Mouse (Mus musculus): ENCODE measurements around the gene Stra6. TPM values are rescaled to one million over a fixed set of nuclear protein-coding genes. Genes with fewer than 3 reads are reported as not detected.
A peak's percentile ranks its signal among the peaks of the same experiment; 100 is the strongest.

Gene Stra6
- polyA plus RNA-seq, 1 experiment, result 2.8 TPM

DNA sequence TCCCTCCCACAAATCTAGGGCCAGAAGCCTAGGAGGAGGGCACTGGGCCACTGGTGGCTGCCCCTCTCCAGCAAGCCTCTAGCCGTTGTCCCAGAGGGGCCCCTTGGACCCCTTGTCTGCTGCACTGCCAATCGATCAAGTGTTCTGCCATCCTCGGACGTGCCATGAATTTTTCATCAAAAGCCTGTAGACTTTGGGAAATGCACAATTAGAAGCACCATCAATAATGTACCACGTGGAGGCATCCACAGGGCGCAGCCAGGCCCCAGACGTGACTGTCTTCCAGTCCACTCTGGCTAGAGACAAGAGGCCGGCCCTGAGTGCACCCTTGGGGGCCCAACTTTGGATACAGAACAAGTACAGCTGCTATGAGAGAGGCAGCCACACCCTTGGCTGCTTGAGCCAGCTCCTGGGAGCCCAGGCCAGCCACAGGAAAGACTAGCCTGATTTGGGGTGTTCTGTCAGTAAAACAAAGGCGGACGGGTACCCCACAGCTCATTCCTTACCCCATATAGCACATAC, 20.0 kb upstream of the Stra6 start:
- Histone ChIP-seq H3K27ac (ENCODE audit: insufficient read depth, low read length) (no peak overlapping the region), H3K27me3 (ENCODE audit: control insufficient read depth, insufficient read depth, low read length) (no peaks in the 10 kb centered on the region), H3K4me1 (ENCODE audit: control insufficient read depth, insufficient read depth, low read length) (no peaks in the 10 kb centered on the region), H3K4me3 (replicated peaks; ENCODE audit: insufficient read depth, low read depth, low read length) (no peak overlapping the region)
- WGBS, result 77% methylated on average over 10 of the region's 10 CpGs
- no peak for TF ChIP-seq POLR2A (IDR thresholded peaks at IDR 0.05; ENCODE audit: borderline replicate concordance, insufficient read depth, low read length)
- no peak for TF ChIP-seq CTCF (IDR thresholded peaks at IDR 0.05; ENCODE audit: borderline replicate concordance, insufficient read depth, low read depth, low read length)
- DNase-seq, result no peak

DNA sequence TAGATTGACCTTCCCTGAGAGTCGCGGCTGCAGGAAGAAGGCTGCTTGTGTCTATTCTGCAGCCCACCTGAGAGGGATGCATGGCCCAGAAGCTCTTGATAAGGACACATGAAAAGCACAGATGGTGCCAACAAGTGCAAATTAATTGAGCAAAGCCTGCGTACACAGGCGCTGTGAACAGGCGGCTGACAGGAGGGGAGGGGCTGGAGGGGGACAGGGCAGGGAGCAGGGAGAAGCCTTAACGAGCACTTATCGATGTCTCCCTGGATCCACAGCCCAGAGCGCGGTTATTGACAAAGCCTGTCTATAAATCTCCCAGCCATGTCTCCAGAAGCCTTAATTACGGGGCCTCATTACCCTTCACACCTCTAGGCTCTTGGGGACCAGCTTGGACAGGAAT, 18.8 kb upstream of the Stra6 start:
- no peak overlapping the region for H3K4me3 ChIP-seq (replicated peaks; ENCODE audit: insufficient read depth, low read depth, low read length)
- no peak for DNase-seq
- no peaks in the 10 kb centered on the region for H3K4me1 ChIP-seq (ENCODE audit: control insufficient read depth, insufficient read depth, low read length)
- H3K27ac ChIP-seq (ENCODE audit: insufficient read depth, low read length), result no peak overlapping the region
- H3K27me3 ChIP-seq (ENCODE audit: control insufficient read depth, insufficient read depth, low read length), result no peaks in the 10 kb centered on the region
- TF ChIP-seq POLR2A (IDR thresholded peaks at IDR 0.05; ENCODE audit: borderline replicate concordance, insufficient read depth, low read length) (no peak), CTCF (IDR thresholded peaks at IDR 0.05; ENCODE audit: borderline replicate concordance, insufficient read depth, low read depth, low read length) (no peak)
- 63% methylated on average over 10 of the region's 10 CpGs for WGBS

DNA sequence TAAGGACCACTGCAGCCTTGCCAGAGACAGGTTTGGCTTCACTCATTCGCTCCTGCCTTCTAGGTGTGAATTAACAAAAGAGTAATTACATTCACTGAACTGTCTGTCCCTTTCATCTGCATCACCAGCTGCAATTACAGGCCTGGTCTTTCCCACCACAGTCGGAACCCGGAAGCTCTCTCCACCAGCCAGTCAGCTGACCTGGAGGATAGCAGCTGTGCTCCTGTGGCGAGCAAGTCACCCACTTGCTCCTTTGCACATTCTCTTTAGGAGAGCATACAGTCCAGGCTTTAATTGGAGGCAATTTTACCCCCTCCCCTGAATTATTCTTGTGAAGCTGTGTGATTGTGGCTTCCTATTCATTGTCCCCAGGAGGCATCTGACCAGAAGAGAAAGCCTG, 17.9 kb upstream of the Stra6 start:
- 80% methylated on average over 4 of the region's 4 CpGs for WGBS

DNA sequence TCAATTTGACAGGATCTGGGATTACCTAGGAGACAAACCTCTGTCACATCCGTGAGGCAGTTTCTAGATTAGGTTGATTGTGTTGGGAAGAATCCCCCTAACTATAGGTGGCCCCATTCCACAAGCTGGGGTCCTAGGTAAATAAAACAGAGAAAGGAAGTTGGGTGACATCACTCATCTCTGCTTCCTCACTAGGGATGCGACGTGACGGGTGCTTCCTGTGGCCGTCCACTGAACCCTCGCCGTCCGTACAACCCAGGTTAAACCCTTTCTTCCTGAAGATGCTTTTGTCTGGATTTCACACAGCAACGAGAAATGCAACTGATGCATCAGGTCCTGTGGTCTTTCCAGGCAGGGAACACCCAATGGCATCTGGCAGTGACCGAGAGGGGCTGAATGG, 16.5 kb upstream of the Stra6 start:
- H3K4me1 ChIP-seq (ENCODE audit: control insufficient read depth, insufficient read depth, low read length), result no peaks in the 10 kb centered on the region
- TF ChIP-seq CTCF (IDR thresholded peaks at IDR 0.05; ENCODE audit: borderline replicate concordance, insufficient read depth, low read depth, low read length) (no peak), POLR2A (IDR thresholded peaks at IDR 0.05; ENCODE audit: borderline replicate concordance, insufficient read depth, low read length) (no peak)
- H3K4me3 ChIP-seq (replicated peaks; ENCODE audit: insufficient read depth, low read depth, low read length), result no peak overlapping the region
- H3K27me3 ChIP-seq (ENCODE audit: control insufficient read depth, insufficient read depth, low read length), result no peaks in the 10 kb centered on the region
- DNase-seq, result no peak
- no peak overlapping the region for H3K27ac ChIP-seq (ENCODE audit: insufficient read depth, low read length)
- WGBS, result 93% methylated on average over 10 of the region's 10 CpGs

More for the DNA sequence above, 17.9 kb upstream of the Stra6 start:
- no peak overlapping the region for H3K4me3 ChIP-seq (replicated peaks; ENCODE audit: insufficient read depth, low read depth, low read length)
- TF ChIP-seq CTCF (IDR thresholded peaks at IDR 0.05; ENCODE audit: borderline replicate concordance, insufficient read depth, low read depth, low read length) (no peak), POLR2A (IDR thresholded peaks at IDR 0.05; ENCODE audit: borderline replicate concordance, insufficient read depth, low read length) (no peak)
- H3K27me3 ChIP-seq (ENCODE audit: control insufficient read depth, insufficient read depth, low read length), result no peaks in the 10 kb centered on the region
- no peak overlapping the region for H3K27ac ChIP-seq (ENCODE audit: insufficient read depth, low read length)
- no peaks in the 10 kb centered on the region for H3K4me1 ChIP-seq (ENCODE audit: control insufficient read depth, insufficient read depth, low read length)
- no peak for DNase-seq

DNA sequence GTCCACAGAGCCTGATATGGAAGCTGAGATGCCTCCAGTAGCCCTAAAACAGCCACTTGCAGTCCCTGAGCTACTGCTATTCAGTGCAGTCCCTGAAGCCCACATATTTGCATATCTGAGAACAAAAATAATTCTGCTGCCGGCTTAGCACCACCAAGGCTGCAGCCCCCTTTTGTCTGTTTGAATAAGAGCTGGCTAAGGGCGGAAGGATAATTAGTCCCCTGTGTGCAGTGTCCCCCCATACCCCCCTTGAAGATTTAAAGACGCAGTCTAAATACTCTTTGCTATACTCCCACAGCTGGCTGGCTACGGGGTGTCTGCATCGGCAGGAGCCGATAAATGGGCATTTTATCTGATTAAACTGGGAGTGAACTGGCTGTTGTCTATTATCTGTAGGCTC, 15.0 kb upstream of the Stra6 start:
- Histone ChIP-seq H3K27ac (ENCODE audit: insufficient read depth, low read length) (no peak overlapping the region), H3K27me3 (ENCODE audit: control insufficient read depth, insufficient read depth, low read length) (no peaks in the 10 kb centered on the region), H3K4me1 (ENCODE audit: control insufficient read depth, insufficient read depth, low read length) (no peaks in the 10 kb centered on the region; the same call in 1 of the 2 replicates), H3K4me3 (replicated peaks; ENCODE audit: insufficient read depth, low read depth, low read length) (no peak overlapping the region)
- 82% methylated on average over 6 of the region's 6 CpGs for WGBS
- TF ChIP-seq CTCF (IDR thresholded peaks at IDR 0.05; ENCODE audit: borderline replicate concordance, insufficient read depth, low read depth, low read length), result no peak
- no peak for TF ChIP-seq POLR2A (IDR thresholded peaks at IDR 0.05; ENCODE audit: borderline replicate concordance, insufficient read depth, low read length)
- DNase-seq, result no peak

DNA sequence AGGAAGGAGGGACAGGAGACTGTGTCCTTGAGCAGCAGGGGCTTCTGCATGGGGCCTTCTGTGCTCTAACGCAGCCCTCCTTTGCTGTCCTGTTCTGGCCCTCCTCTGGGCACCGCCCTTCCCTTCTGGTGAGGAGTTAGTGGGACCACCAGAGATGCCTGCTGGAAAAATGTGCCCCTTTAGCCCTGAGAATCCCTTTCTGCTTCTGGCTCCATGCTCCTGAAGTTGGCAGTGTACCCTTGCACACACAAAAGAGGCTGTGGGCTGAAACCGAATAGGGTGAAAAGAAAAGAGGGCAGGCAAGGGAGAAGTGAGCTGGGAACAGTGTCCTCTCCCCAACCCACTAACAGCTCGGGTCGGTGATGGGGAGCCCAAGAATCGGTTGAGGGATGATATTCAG, 14.4 kb upstream of the Stra6 start:
- 72% methylated on average over 6 of the region's 6 CpGs for WGBS
- no peaks in the 10 kb centered on the region; the same call in 1 of the 2 replicates for H3K4me1 ChIP-seq (ENCODE audit: control insufficient read depth, insufficient read depth, low read length)

DNA sequence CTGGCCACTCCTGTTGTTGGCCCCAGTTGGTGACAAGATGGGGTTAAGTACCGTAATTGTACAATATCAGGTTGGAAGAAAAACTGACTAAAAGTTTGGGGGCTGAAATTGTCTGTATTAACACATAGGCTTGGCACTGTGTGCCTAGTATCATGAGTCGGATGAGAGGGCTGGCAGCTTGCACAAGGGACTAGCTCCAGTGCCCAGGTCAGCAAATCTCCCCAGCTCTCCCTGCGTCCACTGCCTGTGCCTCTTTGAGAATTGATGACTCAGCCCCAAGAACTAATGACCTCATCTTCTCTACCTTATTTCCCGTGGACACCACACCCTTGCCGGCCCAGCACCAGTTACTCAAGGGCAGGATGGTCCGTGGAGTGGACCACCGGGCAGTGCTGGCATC, 13.7 kb upstream of the Stra6 start:
- TF ChIP-seq CTCF (IDR thresholded peaks at IDR 0.05; ENCODE audit: borderline replicate concordance, insufficient read depth, low read depth, low read length) (no peak), POLR2A (IDR thresholded peaks at IDR 0.05; ENCODE audit: borderline replicate concordance, insufficient read depth, low read length) (no peak)
- Histone ChIP-seq H3K4me1 (ENCODE audit: control insufficient read depth, insufficient read depth, low read length) (no peaks in the 10 kb centered on the region; the same call in 1 of the 2 replicates), H3K27ac (ENCODE audit: insufficient read depth, low read length) (no peak overlapping the region), H3K27me3 (ENCODE audit: control insufficient read depth, insufficient read depth, low read length) (no peaks in the 10 kb centered on the region), H3K4me3 (replicated peaks; ENCODE audit: insufficient read depth, low read depth, low read length) (no peak overlapping the region)
- no peak for DNase-seq
- 56% methylated on average over 7 of the region's 7 CpGs for WGBS

More for the DNA sequence above, 14.4 kb upstream of the Stra6 start:
- Histone ChIP-seq H3K4me3 (replicated peaks; ENCODE audit: insufficient read depth, low read depth, low read length) (no peak overlapping the region), H3K27me3 (ENCODE audit: control insufficient read depth, insufficient read depth, low read length) (no peaks in the 10 kb centered on the region), H3K27ac (ENCODE audit: insufficient read depth, low read length) (no peak overlapping the region)
- DNase-seq, result no peak
- TF ChIP-seq CTCF (IDR thresholded peaks at IDR 0.05; ENCODE audit: borderline replicate concordance, insufficient read depth, low read depth, low read length) (no peak), POLR2A (IDR thresholded peaks at IDR 0.05; ENCODE audit: borderline replicate concordance, insufficient read depth, low read length) (no peak)

DNA sequence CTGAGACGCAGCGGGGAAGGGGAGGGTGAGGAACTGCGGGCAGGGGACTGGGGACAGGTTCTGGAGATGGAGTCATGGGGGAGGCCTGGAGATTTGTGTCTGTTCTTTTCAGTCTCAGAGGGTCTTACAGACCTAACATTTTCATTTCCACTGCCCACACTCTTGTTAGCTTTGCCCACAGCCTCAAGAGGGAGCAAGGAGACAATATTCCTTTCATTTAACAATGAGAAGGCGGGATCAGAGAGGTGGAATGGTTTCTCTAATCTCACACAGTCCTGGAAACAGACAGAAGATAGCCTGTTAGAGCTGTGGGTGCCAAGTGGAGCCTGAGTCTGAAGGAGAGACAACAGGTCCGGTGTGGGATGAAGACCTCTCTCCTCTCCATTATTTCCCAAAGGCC, 11.7 kb upstream of the Stra6 start:
- no peaks in the 10 kb centered on the region; the same call in 1 of the 2 replicates for H3K4me1 ChIP-seq (ENCODE audit: control insufficient read depth, insufficient read depth, low read length)
- DNase-seq, result no peak
- H3K27ac ChIP-seq (ENCODE audit: insufficient read depth, low read length), result no peak overlapping the region
- no peak overlapping the region for H3K4me3 ChIP-seq (replicated peaks; ENCODE audit: insufficient read depth, low read depth, low read length)
- WGBS, result 87% methylated on average over 5 of the region's 5 CpGs
- H3K27me3 ChIP-seq (ENCODE audit: control insufficient read depth, insufficient read depth, low read length), result no peaks in the 10 kb centered on the region
- TF ChIP-seq POLR2A (IDR thresholded peaks at IDR 0.05; ENCODE audit: borderline replicate concordance, insufficient read depth, low read length) (no peak), CTCF (IDR thresholded peaks at IDR 0.05; ENCODE audit: borderline replicate concordance, insufficient read depth, low read depth, low read length) (0 out of 2 replicates have a peak, but pooled peaks have one; percentile 5)

Data from cerebellum, adult 2 months (tissue).